Mouse (Mus musculus) left cerebral cortex, postnatal 25 days (tissue): ENCODE data around the gene Plpp1. TPM values are rescaled to one million over a fixed set of nuclear protein-coding genes. Genes with fewer than 3 reads are reported as not detected.

Experiments used
- total RNA-seq, 2 experiments: library from RNA; stranded (reverse); gene quantifications; 2 replicates each; pipeline ENCODE4 v1.2.3; 2021

Plpp1 gene
- total RNA-seq, 2 experiments from 2014 or later: 28.5 to 29.4 TPM

Other genes with a start within 250 kb of the Plpp1 start
- under 1 TPM; 0.16 to 0.37 TPM for gene Il31ra, start 206.4 kb upstream of the Plpp1 start, total RNA-seq
- 1 to 10 TPM; 1.1 to 1.3 TPM for gene Ddx4, start 148.3 kb upstream of the Plpp1 start, total RNA-seq
- gene Slc38a9, start 140.0 kb upstream of the Plpp1 start, total RNA-seq: 10 to 100 TPM; 18.9 to 25.8 TPM
- gene Mtrex, start 126.6 kb downstream of the Plpp1 start, total RNA-seq: 10 to 100 TPM; 42.0 to 44.8 TPM
- gene Dhx29, start 126.7 kb downstream of the Plpp1 start, total RNA-seq: 10 to 100 TPM; 20.1 to 21.7 TPM
- 1 to 10 TPM; 1.6 to 1.9 TPM for gene Ccno, start 187.0 kb downstream of the Plpp1 start, total RNA-seq
- under 1 TPM; 0.18 to 0.44 TPM for gene Mcidas, start 193.1 kb downstream of the Plpp1 start, total RNA-seq
- gene Cdc20b, start 234.3 kb downstream of the Plpp1 start, total RNA-seq: not detected
- 1 to 10 TPM; 9.6 to 9.8 TPM for gene Gpx8, start 245.6 kb downstream of the Plpp1 start, total RNA-seq